Mouse (Mus musculus): ENCODE results near the gene Gm6583. TPM values are rescaled to one million over a fixed set of nuclear protein-coding genes. Genes with fewer than 3 reads are reported as not detected.
A peak's percentile ranks its signal among the peaks of the same experiment; 100 is the strongest.

The Gm6583 gene
- polyA plus RNA-seq, 1 experiment: not detected

DNA sequence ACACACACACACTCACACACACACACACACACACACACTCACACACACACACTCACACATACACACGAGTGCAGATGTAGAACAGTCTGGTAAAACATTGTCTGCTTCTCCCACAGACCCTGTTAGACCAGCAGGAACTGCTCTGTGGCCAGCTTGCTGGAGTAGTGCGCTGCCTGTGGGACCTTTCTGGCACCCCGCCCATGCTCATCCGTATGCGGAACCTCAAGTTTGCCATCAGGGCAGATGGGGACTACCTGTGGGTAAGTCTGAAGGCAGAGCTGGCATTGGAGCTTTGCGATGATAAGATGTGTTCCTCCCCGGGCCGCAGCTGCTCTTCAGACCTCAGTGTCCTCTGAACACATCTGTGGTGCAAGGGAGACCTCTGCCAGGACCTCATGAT is 6.7 kb downstream of the Gm6583 start:
- H3K4me1 ChIP-seq (ENCODE audit: control insufficient read depth, insufficient read depth, insufficient read length, low read length): no peaks in the 10 kb centered on the region
- no peak overlapping the region for H3K4me3 ChIP-seq (ENCODE audit: insufficient read depth, low read depth, low read length)
- no peak overlapping the region for H3K27ac ChIP-seq (replicated peaks; ENCODE audit: low read depth, low read length)

DNA sequence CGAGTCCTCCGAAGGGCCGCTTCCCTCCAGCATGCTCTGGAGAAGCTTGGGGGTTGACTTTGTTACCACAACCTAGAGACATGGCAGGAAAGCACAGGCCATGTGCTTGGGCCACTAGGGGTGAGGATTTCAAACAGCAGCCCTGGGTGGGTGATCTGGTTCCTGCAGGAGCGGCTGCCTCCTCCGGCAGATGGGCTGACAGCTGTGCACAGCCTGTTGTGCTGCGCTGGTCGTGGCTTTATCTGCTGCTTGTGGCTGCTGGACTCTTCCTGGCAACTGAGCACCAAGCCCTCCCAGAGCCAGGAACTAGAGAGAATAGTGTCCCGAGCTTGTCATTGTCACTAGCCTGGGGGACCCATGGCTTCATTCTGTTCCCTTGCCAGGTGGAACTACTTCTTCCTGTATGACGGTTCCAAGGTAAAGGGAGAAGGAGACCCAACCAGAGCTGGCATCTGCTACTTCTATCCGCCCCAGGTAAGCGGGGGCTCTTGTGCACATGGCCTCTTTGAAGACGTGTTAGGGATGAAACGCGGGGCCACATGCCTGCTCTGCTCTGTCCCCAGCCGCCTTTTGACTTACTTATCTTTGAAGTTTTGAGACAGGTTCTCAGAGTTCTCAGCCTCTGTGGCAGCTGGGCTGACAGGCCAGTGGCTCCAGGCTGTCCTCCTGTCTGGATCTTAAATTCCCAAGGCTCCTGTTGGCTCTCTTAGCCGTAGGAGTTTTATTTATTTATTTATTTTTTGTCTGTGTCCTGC is 9.4 kb downstream of the Gm6583 start:
- no peak overlapping the region for H3K27ac ChIP-seq (replicated peaks; ENCODE audit: low read depth, low read length)
- no peaks in the 10 kb centered on the region for H3K4me1 ChIP-seq (ENCODE audit: control insufficient read depth, insufficient read depth, insufficient read length, low read length)
- no peak overlapping the region for H3K4me3 ChIP-seq (ENCODE audit: insufficient read depth, low read depth, low read length)

DNA sequence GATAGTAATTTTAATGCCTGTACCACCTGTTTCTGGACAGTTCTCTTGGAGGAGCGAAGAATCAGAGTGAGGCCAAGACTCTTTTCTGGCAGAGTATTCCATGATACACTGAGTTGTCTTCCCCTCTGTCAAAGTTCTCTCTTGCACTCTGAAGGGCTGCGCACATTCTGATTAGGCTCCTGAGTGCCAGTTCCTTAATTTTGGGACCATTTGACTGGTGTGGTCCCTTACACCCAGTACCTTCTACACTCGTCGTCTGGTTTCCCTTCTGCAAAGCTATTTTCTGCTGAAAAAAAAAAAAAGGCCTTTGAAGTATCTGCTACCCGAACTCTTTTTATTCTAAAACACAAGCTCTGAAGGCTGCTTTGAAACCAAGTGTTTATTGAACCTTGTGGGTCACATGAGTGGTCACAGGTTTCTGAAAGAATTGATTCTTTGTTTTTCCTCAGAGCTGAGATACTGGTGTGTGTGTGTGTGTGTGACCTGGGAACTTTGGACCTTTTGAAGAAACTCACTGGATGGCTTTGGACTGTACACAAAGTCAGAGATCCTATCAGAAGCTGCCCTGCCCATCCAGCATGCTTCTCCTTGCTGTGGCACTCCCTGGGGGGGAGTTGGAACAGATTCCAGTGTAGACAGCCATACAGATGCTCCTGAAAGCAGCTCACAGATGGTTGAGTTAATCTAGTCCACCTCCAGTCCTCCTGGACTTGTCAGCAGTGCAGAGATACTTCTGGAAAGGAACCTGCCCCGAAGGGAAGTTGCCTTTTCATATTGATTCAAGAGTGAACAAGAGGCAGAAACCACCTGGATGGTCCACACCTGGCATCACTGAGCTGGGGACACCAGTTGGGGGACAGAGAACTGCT is 11.5 kb downstream of the Gm6583 start:
- no peak overlapping the region for H3K4me3 ChIP-seq (ENCODE audit: insufficient read depth, low read depth, low read length)
- no peak overlapping the region for H3K27ac ChIP-seq (replicated peaks; ENCODE audit: low read depth, low read length)
- H3K4me1 ChIP-seq (ENCODE audit: control insufficient read depth, insufficient read depth, insufficient read length, low read length): no peaks in the 10 kb centered on the region

DNA sequence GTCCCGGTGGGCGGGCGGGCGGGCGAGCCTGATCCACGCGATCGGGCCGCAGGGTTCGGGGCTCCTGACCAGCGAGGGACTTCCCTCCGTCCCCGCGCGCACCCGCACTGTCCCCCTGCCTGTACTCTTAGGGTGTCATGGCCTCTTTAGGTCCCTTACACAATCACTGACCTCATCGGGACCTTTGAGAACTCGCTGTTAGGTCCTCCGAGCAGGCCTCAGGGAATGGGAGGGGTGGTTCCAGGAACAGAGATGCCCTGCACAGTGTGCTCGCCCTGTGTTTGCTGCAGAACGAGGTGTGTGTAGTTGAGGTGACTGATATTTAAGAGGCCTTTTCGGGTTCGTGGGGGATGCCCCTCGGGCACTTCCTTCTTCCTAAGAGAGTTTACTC is 12.6 kb downstream of the Gm6583 start:
- peak overlapping the region; percentile 32 for H3K27ac ChIP-seq (replicated peaks; ENCODE audit: low read depth, low read length)

DNA sequence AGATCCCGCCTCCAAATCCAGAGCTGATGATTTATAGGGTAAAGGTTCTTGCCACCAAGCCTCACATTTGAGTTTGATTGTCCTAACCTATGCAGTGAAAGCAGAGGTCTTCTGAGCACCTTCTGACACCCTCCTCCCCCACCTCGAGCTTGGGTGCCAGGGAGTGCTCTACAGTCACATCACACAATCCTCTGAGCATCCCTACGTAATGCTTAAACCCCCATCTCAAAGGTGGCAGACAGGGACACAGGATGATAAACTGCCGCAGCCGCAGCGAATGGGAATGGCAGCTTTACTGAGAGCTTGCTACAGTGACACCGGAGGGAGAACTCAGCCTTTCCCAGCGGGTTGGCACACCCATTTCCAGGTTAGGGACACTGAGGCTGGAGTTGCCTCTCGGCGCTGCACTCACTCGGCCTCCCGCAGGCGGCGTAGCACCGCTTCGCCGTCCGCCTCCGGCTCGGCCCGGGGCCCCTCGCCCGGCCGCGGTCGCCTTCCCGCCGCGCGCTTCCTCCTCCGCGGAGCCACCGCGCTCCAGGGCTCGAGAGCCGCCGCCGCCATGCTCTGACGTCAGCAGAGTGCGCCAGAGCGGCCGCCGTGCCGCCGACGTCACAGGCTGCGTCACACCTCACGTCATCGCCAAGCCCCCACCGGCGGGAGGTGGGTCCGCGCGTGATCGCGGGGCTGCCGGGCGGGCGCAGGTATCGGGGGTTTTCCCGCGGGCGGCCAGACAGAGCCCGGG is 13.2 kb downstream of the Gm6583 start, which contains the start of the genes Srrd and Hps4:
Gene Srrd, minus strand, starts transcription at position 578 of the 742 bp plus-strand sequence.
Gene Hps4, plus strand, starts transcription at position 621 of the 742 bp plus-strand sequence.
- peak within 1 kb of the TSS; percentile 46 for H3K27ac ChIP-seq (replicated peaks; ENCODE audit: low read depth, low read length)
- peak within 1 kb of the TSS; percentile 78 for H3K4me3 ChIP-seq (ENCODE audit: insufficient read depth, low read depth, low read length)
- H3K4me1 ChIP-seq (ENCODE audit: control insufficient read depth, insufficient read depth, insufficient read length, low read length): no peaks in the 10 kb centered on the region

More for the DNA sequence above, 12.6 kb downstream of the Gm6583 start:
- H3K4me1 ChIP-seq (ENCODE audit: control insufficient read depth, insufficient read depth, insufficient read length, low read length): no peaks in the 10 kb centered on the region
- peak overlapping the region; percentile 78 for H3K4me3 ChIP-seq (ENCODE audit: insufficient read depth, low read depth, low read length)

DNA sequence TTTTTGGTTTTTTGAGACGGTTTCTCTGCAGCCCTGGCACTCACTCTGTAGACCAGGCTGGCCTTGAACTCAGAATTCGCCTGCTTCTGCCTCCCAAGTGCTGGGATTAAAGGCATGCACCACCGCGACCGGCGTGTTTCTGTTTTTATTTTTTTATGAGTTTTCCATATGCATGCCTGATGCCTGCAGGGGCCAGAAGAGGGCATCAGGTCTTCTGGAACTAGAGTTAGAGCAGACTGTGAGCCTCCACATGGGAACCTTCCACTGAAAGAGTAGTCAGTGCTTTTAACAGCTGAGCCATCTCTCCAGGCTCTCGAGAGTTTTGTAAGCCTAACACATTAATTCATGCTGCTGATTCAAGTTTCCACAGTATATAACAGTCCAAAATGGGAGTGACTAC is 16.6 kb downstream of the Gm6583 start:
- H3K4me1 ChIP-seq (ENCODE audit: control insufficient read depth, insufficient read depth, insufficient read length, low read length): no peaks in the 10 kb centered on the region
- no peak overlapping the region for H3K27ac ChIP-seq (replicated peaks; ENCODE audit: low read depth, low read length)

DNA sequence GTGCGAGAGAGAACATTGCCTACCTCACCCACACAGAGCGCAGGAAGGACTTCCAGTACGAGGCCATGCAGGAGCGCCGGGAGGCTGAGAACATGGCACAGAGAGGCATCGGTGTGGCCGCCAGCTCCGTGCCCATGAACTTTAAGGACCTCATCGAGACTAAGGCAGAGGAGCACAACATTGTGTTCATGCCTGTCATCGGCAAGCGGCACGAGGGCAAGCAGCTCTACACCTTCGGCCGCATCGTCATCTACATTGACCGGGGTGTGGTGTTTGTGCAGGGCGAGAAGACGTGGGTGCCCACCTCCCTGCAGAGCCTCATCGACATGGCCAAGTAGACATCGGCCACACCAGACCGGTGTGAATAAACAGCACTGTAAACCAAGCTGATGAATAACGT is 18.8 kb downstream of the Gm6583 start:
- H3K27ac ChIP-seq (replicated peaks; ENCODE audit: low read depth, low read length): no peak overlapping the region
- no peaks in the 10 kb centered on the region for H3K4me1 ChIP-seq (ENCODE audit: control insufficient read depth, insufficient read depth, insufficient read length, low read length)
- H3K4me3 ChIP-seq (ENCODE audit: insufficient read depth, low read depth, low read length): no peak overlapping the region

More for the DNA sequence above, 16.6 kb downstream of the Gm6583 start:
- no peak overlapping the region for H3K4me3 ChIP-seq (ENCODE audit: insufficient read depth, low read depth, low read length)

DNA sequence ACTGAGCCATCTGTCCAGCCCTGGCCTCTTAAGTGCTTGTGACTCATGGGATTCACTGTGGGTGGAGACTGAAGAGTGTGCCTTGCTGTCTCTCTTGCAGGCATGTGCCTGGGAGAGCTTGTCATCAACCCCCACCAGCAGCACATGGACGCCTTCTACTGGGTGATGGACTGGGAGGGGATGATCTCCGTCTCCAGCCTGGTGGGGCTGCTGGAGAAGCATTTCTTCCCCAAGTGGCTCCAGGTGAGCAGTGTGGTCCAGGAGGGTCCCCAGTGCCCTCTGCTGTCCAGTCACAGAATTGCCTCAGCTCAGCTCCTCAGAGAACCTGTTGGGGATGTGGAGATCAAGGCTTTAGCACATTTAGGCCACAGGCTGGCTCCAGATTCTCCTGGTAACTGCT is 20.4 kb downstream of the Gm6583 start:
- H3K27ac ChIP-seq (replicated peaks; ENCODE audit: low read depth, low read length): no peak overlapping the region
- no peak overlapping the region for H3K4me3 ChIP-seq (ENCODE audit: insufficient read depth, low read depth, low read length)
- no peaks in the 10 kb centered on the region for H3K4me1 ChIP-seq (ENCODE audit: control insufficient read depth, insufficient read depth, insufficient read length, low read length)

DNA sequence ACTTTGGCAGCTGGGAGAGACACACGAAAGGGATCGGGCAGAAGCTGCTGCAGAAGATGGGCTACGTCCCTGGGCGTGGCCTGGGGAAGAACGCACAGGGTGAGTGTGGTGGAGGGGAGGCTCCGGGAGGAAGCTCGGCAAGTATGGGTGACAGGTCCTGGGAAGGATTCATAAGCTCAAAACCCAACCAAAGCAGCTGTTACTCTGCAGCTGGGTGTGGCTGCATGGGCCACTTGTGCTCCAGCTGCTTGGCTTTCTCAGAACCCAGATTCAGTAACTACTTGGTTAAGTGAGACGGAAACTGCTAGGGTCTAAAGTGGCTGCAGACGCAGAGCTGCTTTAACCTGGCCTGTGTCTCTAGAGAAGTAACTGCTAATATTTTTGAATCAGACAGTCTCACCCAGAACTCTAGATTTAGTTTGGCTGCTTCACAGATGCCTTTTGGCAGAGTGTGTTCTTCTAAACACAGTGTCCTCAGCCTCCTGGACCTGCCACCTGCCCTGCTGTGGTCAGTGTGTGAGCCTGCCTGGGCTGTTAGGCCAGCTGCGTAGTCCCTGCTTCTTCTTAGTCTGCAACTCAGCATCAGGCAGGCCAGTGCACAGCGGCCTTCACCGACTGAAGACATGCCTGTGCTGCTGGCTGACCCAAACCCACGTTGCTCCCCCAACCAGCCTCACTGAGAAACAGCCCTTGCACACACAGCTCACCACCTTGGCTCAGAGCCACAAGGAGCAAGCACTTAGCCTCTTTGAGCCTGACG is 25.8 kb downstream of the Gm6583 start:
- Histone ChIP-seq H3K27ac (replicated peaks; ENCODE audit: low read depth, low read length) (no peak overlapping the region), H3K4me3 (ENCODE audit: insufficient read depth, low read depth, low read length) (no peak overlapping the region), H3K4me1 (ENCODE audit: control insufficient read depth, insufficient read depth, insufficient read length, low read length) (peaks cover 6% of the 10 kb centered on the region; the same call in 1 of the 2 replicates)

DNA sequence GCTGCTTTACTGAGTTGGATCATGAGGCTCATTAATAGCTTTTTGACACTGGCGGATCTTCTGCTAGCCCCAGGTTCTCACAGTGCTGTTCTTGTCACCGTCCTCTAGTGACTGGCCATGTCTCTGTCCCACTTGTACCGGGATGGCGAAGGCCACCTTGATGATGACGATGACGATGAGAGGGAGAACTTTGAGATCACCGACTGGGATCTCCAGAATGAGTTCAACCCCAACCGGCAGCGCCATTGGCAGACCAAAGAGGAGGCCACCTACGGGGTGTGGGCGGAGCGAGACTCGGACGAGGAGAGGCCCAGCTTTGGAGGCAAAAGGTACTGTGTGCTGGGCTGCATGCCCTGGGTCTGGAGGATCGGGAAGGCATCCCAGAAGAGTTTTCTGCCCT is 28.0 kb downstream of the Gm6583 start:
- Histone ChIP-seq H3K4me1 (ENCODE audit: control insufficient read depth, insufficient read depth, insufficient read length, low read length) (peaks cover 6% of the 10 kb centered on the region; the same call in 1 of the 2 replicates), H3K27ac (replicated peaks; ENCODE audit: low read depth, low read length) (no peak overlapping the region)

DNA sequence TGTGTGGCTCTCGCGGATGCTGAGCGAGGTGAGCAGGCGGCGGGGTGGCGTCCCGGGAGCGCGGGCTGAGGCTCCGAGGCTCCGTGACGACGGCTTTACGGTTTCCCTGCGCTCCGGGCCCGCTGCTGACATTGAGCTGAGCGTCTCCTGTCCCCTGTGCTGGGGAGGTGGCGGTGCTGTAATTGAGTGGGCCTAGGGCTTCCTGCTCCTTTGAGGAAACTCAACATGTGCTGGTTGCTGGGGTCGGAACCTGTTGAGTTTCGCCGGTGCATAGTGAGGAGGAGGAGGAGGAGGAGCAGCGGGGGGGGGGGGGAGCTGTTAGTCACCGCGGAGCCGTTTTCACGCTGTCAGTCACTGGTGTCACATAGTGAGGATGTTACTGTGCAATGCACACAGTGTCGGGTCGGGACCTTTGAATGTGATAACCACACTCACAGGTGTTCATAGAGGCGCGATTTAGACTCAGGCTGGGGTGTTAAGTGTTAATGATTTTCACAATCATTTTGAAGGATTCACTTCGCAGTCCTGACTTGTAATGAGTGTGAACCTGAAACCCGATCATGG is 29.3 kb downstream of the Gm6583 start:
- Histone ChIP-seq H3K4me1 (ENCODE audit: control insufficient read depth, insufficient read depth, insufficient read length, low read length) (peaks cover 6% of the 10 kb centered on the region; the same call in 1 of the 2 replicates), H3K27ac (replicated peaks; ENCODE audit: low read depth, low read length) (peak overlapping the region; percentile 86), H3K4me3 (ENCODE audit: insufficient read depth, low read depth, low read length) (peak overlapping the region; percentile 97)

More for the DNA sequence above, 28.0 kb downstream of the Gm6583 start:
- 0 out of 2 replicates have a peak overlapping the region, but pooled peaks have one; percentile 0 for H3K4me3 ChIP-seq (ENCODE audit: insufficient read depth, low read depth, low read length)

DNA sequence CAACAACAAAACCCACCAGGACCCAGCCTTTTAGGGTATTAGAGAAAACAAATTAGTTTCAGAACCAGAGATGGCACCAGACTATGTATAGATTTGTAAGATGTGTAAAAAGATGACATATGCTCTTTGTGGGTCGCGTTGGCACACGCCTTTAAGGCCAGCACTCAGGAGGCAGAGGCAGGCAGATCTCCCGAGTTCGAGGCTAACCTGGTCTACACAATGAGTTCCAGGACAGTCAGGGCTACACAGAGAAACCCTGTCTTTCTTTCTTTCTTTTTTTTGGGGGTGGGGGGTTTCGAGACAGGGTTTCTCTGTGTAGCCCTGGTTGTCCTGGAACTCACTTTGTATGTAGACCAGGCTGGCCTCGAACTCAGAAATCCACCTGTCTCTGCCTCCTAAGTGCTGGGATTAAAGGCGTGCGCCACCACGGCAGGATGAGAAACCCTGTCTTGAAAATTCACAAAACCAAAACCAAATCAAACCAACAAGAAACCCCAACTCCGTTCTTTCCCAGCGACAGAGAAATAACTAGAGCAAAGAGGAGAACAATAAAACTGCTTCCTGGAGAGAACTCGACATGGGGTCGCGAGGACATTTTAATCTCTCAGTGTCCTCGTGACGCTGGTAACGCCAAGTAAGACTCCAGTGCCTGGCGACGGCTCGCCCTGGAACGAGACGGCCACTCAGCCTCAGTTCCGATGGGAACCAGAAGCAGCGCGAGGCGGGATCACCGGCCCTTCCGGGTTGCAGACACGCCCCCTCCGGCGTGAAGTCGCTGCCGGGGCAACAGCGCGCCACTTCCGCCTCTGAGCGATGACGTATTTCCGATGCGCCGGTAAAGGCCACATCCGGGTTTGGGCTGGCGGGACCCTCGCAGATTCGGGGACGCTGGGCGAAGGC is 30.0 kb downstream of the Gm6583 start, which contains the start of gene Tfip11:
Gene Tfip11, plus strand, starts transcription at position 813 of the 900 bp plus-strand sequence.
- Histone ChIP-seq H3K4me3 (ENCODE audit: insufficient read depth, low read depth, low read length) (peak within 1 kb of the TSS; percentile 97), H3K4me1 (ENCODE audit: control insufficient read depth, insufficient read depth, insufficient read length, low read length) (peaks cover 6% of the 10 kb centered on the region; the same call in 1 of the 2 replicates), H3K27ac (replicated peaks; ENCODE audit: low read depth, low read length) (peak within 1 kb of the TSS; percentile 93)

All from brown adipose tissue, adult 24 weeks (tissue).